Mouse (Mus musculus): ENCODE results near the gene Msx1. TPM values are rescaled to one million over a fixed set of nuclear protein-coding genes. Genes with fewer than 3 reads are reported as not detected.
"Not testable (repeated sequence)": the region's sequence is repeated elsewhere in the genome, so short reads cannot be mapped to it uniquely, and the experiment has no call there.

Msx1 gene
- polyA plus RNA-seq, 1 experiment from 2014 or later = 218 TPM

- Histone ChIP-seq H3K27ac (replicated peaks; ENCODE audit: low read depth, low read length) (no peak overlapping the region), H3K27me3 (ENCODE audit: control insufficient read depth, insufficient read depth, low read length) (peaks cover 2% of the 10 kb centered on the region; the same call in 1 of the 2 replicates)
- 13% methylated on average over 15 of the region's 15 CpGs for WGBS
Measured at GRCm38 (mm10) chr5:37851305-37851982, 27.1 kb upstream of the Msx1 start.

GRCm38 (mm10) chr5:37848991-37849719, 24.8 kb upstream of the Msx1 start:
- DNase-seq (ENCODE audit: low spot score) (no peak), ATAC-seq (ENCODE audit: insufficient number of reproducible peaks, low FRiP score, low TSS enrichment, low read depth) (no peak)
- WGBS = 34% methylated on average over 8 of the region's 8 CpGs
- no peak overlapping the region for H3K27ac ChIP-seq (replicated peaks; ENCODE audit: low read depth, low read length)
- no peak overlapping the region for H3K4me3 ChIP-seq (ENCODE audit: low read depth, low read length)
- no peaks in the 10 kb centered on the region for H3K36me3 ChIP-seq (ENCODE audit: control insufficient read depth, insufficient read depth, low read length)
- 0 out of 2 replicates have a peak, but pooled peaks cover 2% of the 10 kb centered on the region for H3K27me3 ChIP-seq (ENCODE audit: control insufficient read depth, insufficient read depth, low read length)
- no peak overlapping the region for H3K9ac ChIP-seq (ENCODE audit: low read length)
- H3K4me2 ChIP-seq (ENCODE audit: low read depth, severe bottlenecking) = no peak overlapping the region
- peaks cover 8% of the 10 kb centered on the region for H3K4me1 ChIP-seq (ENCODE audit: control insufficient read depth, insufficient read depth, low read length)
- peaks cover 2% of the 10 kb centered on the region; the same call in 1 of the 2 replicates for H3K9me3 ChIP-seq (ENCODE audit: control insufficient read depth, low read length)

More at GRCm38 (mm10) chr5:37851305-37851982, 27.1 kb upstream of the Msx1 start:
- H3K36me3 ChIP-seq (ENCODE audit: control insufficient read depth, insufficient read depth, low read length) = no peaks in the 10 kb centered on the region
- DNase-seq (ENCODE audit: low spot score) (no peak), ATAC-seq (ENCODE audit: insufficient number of reproducible peaks, low FRiP score, low TSS enrichment, low read depth) (0 out of 2 replicates have a peak, but pooled peaks have one; percentile 23)
- peaks cover 2% of the 10 kb centered on the region; the same call in 1 of the 2 replicates for H3K9me3 ChIP-seq (ENCODE audit: control insufficient read depth, low read length)
- no peak overlapping the region for H3K9ac ChIP-seq (ENCODE audit: low read length)
- no peak overlapping the region for H3K4me3 ChIP-seq (ENCODE audit: low read depth, low read length)
- peaks cover 8% of the 10 kb centered on the region for H3K4me1 ChIP-seq (ENCODE audit: control insufficient read depth, insufficient read depth, low read length)
- H3K4me2 ChIP-seq (ENCODE audit: low read depth, severe bottlenecking) = no peak overlapping the region

- Histone ChIP-seq H3K4me1 (ENCODE audit: control insufficient read depth, insufficient read depth, low read length) (peaks cover 20% of the 10 kb centered on the region), H3K36me3 (ENCODE audit: control insufficient read depth, insufficient read depth, low read length) (no peaks in the 10 kb centered on the region), H3K9ac (ENCODE audit: low read length) (no peak overlapping the region), H3K27me3 (ENCODE audit: control insufficient read depth, insufficient read depth, low read length) (peaks cover 30% of the 10 kb centered on the region), H3K4me3 (ENCODE audit: low read depth, low read length) (no peak overlapping the region), H3K9me3 (ENCODE audit: control insufficient read depth, low read length) (no peaks in the 10 kb centered on the region), H3K4me2 (ENCODE audit: low read depth, severe bottlenecking) (no peak overlapping the region), H3K27ac (replicated peaks; ENCODE audit: low read depth, low read length) (no peak overlapping the region)
- ATAC-seq (ENCODE audit: insufficient number of reproducible peaks, low FRiP score, low TSS enrichment, low read depth) (no peak), DNase-seq (ENCODE audit: low spot score) (no peak)
- WGBS = 55% methylated on average over 3 of the region's 3 CpGs
Measured at GRCm38 (mm10) chr5:37836267-37836646, 11.9 kb upstream of the Msx1 start.

GRCm38 (mm10) chr5:37835590-37836266, 11.3 kb upstream of the Msx1 start:
- Histone ChIP-seq H3K27ac (replicated peaks; ENCODE audit: low read depth, low read length) (no peak overlapping the region), H3K27me3 (ENCODE audit: control insufficient read depth, insufficient read depth, low read length) (peaks cover 36% of the 10 kb centered on the region), H3K36me3 (ENCODE audit: control insufficient read depth, insufficient read depth, low read length) (no peaks in the 10 kb centered on the region), H3K4me2 (ENCODE audit: low read depth, severe bottlenecking) (no peak overlapping the region), H3K9ac (ENCODE audit: low read length) (no peak overlapping the region), H3K4me3 (ENCODE audit: low read depth, low read length) (no peak overlapping the region), H3K4me1 (ENCODE audit: control insufficient read depth, insufficient read depth, low read length) (peaks cover 20% of the 10 kb centered on the region), H3K9me3 (ENCODE audit: control insufficient read depth, low read length) (no peaks in the 10 kb centered on the region)
- peak; percentile 29 for DNase-seq (ENCODE audit: low spot score)
- ATAC-seq (ENCODE audit: insufficient number of reproducible peaks, low FRiP score, low TSS enrichment, low read depth) = no peak
- 5% methylated on average over 6 of the region's 6 CpGs for WGBS

- Histone ChIP-seq H3K4me3 (ENCODE audit: low read depth, low read length) (no peak overlapping the region), H3K27me3 (ENCODE audit: control insufficient read depth, insufficient read depth, low read length) (peaks cover 58% of the 10 kb centered on the region), H3K4me2 (ENCODE audit: low read depth, severe bottlenecking) (no peak overlapping the region), H3K9me3 (ENCODE audit: control insufficient read depth, low read length) (no peaks in the 10 kb centered on the region), H3K36me3 (ENCODE audit: control insufficient read depth, insufficient read depth, low read length) (no peaks in the 10 kb centered on the region), H3K27ac (replicated peaks; ENCODE audit: low read depth, low read length) (no peak overlapping the region), H3K4me1 (ENCODE audit: control insufficient read depth, insufficient read depth, low read length) (peaks cover 16% of the 10 kb centered on the region; the same call in 1 of the 2 replicates), H3K9ac (ENCODE audit: low read length) (no peak overlapping the region)
- DNase-seq (ENCODE audit: low spot score) = no peak
- ATAC-seq (ENCODE audit: insufficient number of reproducible peaks, low FRiP score, low TSS enrichment, low read depth) = no peak
- WGBS = 15% methylated on average over 6 of the region's 6 CpGs
Measured at GRCm38 (mm10) chr5:37832766-37833165, 8.4 kb upstream of the Msx1 start.

- Histone ChIP-seq H3K36me3 (ENCODE audit: control insufficient read depth, insufficient read depth, low read length) (no peaks in the 10 kb centered on the region), H3K27ac (replicated peaks; ENCODE audit: low read depth, low read length) (no peak overlapping the region), H3K9me3 (ENCODE audit: control insufficient read depth, low read length) (no peaks in the 10 kb centered on the region), H3K4me1 (ENCODE audit: control insufficient read depth, insufficient read depth, low read length) (peaks cover 23% of the 10 kb centered on the region), H3K9ac (ENCODE audit: low read length) (no peak overlapping the region), H3K27me3 (ENCODE audit: control insufficient read depth, insufficient read depth, low read length) (peaks cover 58% of the 10 kb centered on the region), H3K4me2 (ENCODE audit: low read depth, severe bottlenecking) (peak overlapping the region; percentile 10; the same call in 1 of the 2 replicates), H3K4me3 (ENCODE audit: low read depth, low read length) (no peak overlapping the region)
- ATAC-seq (ENCODE audit: insufficient number of reproducible peaks, low FRiP score, low TSS enrichment, low read depth) = no peak
- whole genome bisulfite sequencing = 8% methylated on average over 13 of the region's 13 CpGs
- peak; percentile 25 for DNase-seq (ENCODE audit: low spot score)
Measured at GRCm38 (mm10) chr5:37832031-37832430, 7.6 kb upstream of the Msx1 start.

- ATAC-seq (ENCODE audit: insufficient number of reproducible peaks, low FRiP score, low TSS enrichment, low read depth) = not testable (repeated sequence)
Measured at GRCm38 (mm10) chr5:37830436-37830835, 6.1 kb upstream of the Msx1 start.

GRCm38 (mm10) chr5:37829926-37830325, 5.5 kb upstream of the Msx1 start:
- Histone ChIP-seq H3K36me3 (ENCODE audit: control insufficient read depth, insufficient read depth, low read length) (no peaks in the 10 kb centered on the region), H3K27ac (replicated peaks; ENCODE audit: low read depth, low read length) (no peak overlapping the region), H3K4me1 (ENCODE audit: control insufficient read depth, insufficient read depth, low read length) (peaks cover 25% of the 10 kb centered on the region), H3K4me3 (ENCODE audit: low read depth, low read length) (no peak overlapping the region), H3K4me2 (ENCODE audit: low read depth, severe bottlenecking) (no peak overlapping the region), H3K27me3 (ENCODE audit: control insufficient read depth, insufficient read depth, low read length) (peaks cover 65% of the 10 kb centered on the region), H3K9me3 (ENCODE audit: control insufficient read depth, low read length) (no peaks in the 10 kb centered on the region), H3K9ac (ENCODE audit: low read length) (no peak overlapping the region)
- 20% methylated on average over 4 of the region's 4 CpGs for WGBS
- ATAC-seq (ENCODE audit: insufficient number of reproducible peaks, low FRiP score, low TSS enrichment, low read depth) = no peak
- no peak for DNase-seq (ENCODE audit: low spot score)

More at GRCm38 (mm10) chr5:37830436-37830835, 6.1 kb upstream of the Msx1 start:
- 37% methylated on average over 6 of the region's 7 CpGs for WGBS
- not testable (repeated sequence) for H3K9me3 ChIP-seq (ENCODE audit: control insufficient read depth, low read length); H3K36me3 ChIP-seq (ENCODE audit: control insufficient read depth, insufficient read depth, low read length); H3K9ac ChIP-seq (ENCODE audit: low read length); H3K4me2 ChIP-seq (ENCODE audit: low read depth, severe bottlenecking); H3K4me3 ChIP-seq (ENCODE audit: low read depth, low read length); H3K27ac ChIP-seq (replicated peaks; ENCODE audit: low read depth, low read length); DNase-seq (ENCODE audit: low spot score)
- H3K27me3 ChIP-seq (ENCODE audit: control insufficient read depth, insufficient read depth, low read length) = peaks cover 60% of the 10 kb centered on the region
- H3K4me1 ChIP-seq (ENCODE audit: control insufficient read depth, insufficient read depth, low read length) = peaks cover 25% of the 10 kb centered on the region
